Mouse (Mus musculus) CH12.LX (cell line): Measurements from ENCODE around the gene Gpr179.

Source experiments
- CTCF ChIP-seq, 2 experiments: IDR thresholded peaks in 1 of 2; conservative IDR thresholded peaks in 1 of 2; 2 replicates each; pipeline ENCODE4 v1.5.1; 2011 to 2012; ENCODE audit warnings: low read depth in 2 of 2, low read length in 2 of 2, improper control_type of control experiment in 1 of 2, inconsistent platforms in 1 of 2, mild to moderate bottlenecking in 1 of 2, moderate library complexity in 1 of 2
- ETS1 ChIP-seq: conservative IDR thresholded peaks from 2 replicates; pipeline ENCODE4 v1.6.1; 2012; ENCODE audit warnings: low read depth, mild to moderate bottlenecking, inconsistent platforms, low read length, improper control_type of control experiment, moderate library complexity
- IRF4 ChIP-seq: IDR thresholded peaks from 2 replicates; pipeline ENCODE4 v1.6.1; 2014; ENCODE audit warnings: low read depth, mild to moderate bottlenecking, inconsistent platforms, low read length, improper control_type of control experiment
- MAX ChIP-seq: IDR thresholded peaks from 2 replicates; pipeline ENCODE4 v1.6.1; 2011; ENCODE audit warnings: low read length, improper control_type of control experiment
- POLR2A ChIP-seq: IDR thresholded peaks from 2 replicates; pipeline ENCODE4 v1.6.1; 2011; ENCODE audit warnings: low read depth, mild to moderate bottlenecking, improper control_type of control experiment, low read length
- POLR2AphosphoS2 ChIP-seq: IDR thresholded peaks from 2 replicates; pipeline ENCODE4 v1.6.1; 2011; ENCODE audit warnings: low read depth, low read length, improper control_type of control experiment
- ZC3H11A ChIP-seq: IDR thresholded peaks from 2 replicates; pipeline ENCODE4 v1.6.1; 2012; ENCODE audit warnings: low read depth, mild to moderate bottlenecking, inconsistent platforms, low read length, improper control_type of control experiment

DNA sequence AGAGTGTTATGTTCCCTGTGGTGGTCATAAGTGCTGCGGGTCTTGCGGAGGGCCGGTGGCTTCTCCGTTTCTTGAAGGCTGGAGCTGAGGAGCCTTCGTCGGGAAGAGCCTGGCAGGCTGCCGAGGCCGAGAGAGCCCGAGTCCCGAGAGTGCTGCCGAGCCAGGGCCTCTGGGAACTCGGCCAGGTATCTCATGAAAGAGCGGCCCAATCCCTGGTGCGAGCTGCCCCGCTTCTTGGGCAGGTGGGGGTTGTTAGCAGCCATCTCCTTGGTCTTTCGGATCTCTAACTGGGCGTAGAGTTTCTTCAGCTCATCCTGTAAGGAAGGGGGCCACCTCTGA is 12.9 kb downstream of the Gpr179 start:
- TF ChIP-seq POLR2A (no peak), CTCF (conservative IDR thresholded peaks at IDR 0.05 in 1 of 2, IDR thresholded peaks at IDR 0.05 in 1 of 2; ENCODE audit: low read depth in 2 of 2, low read length in 2 of 2) (no peak), IRF4 (no peak), POLR2AphosphoS2 (no peak), ETS1 (no peak), ZC3H11A (no peak), MAX (no peak)
